Mouse (Mus musculus) CH12.LX (cell line): Measurements from ENCODE around the gene Syt1. TPM values are rescaled to one million over a fixed set of nuclear protein-coding genes. Genes with fewer than 3 reads are reported as not detected.

Source experiments
- DNase-seq: peaks from one replicate; pipeline ENCODE4 v3.0.0-alpha.2; 2013; ENCODE audit errors: extremely low read depth
- H3K27ac ChIP-seq: 2 replicates; pipeline ENCODE4 v1.5.1; 2012; ENCODE audit warnings: low read depth, mild to moderate bottlenecking, control low read depth, moderate library complexity; ENCODE audit not compliant: insufficient read depth
- H3K27me3 ChIP-seq: replicated peaks from 2 replicates; pipeline ENCODE3; 2012; ENCODE audit warnings: inconsistent platforms
- H3K36me3 ChIP-seq, 2 experiments: replicated peaks in 1 of 2; 2 replicates each; pipeline versions ENCODE3 to v1.6.1; 2012; ENCODE audit warnings: inconsistent platforms in 1 of 2, low read length in 1 of 2, mild to moderate bottlenecking in 1 of 2, mixed read lengths in 1 of 2, moderate library complexity in 1 of 2; ENCODE audit not compliant: control insufficient read depth in 1 of 2, insufficient read depth in 1 of 2
- H3K4me1 ChIP-seq, 2 experiments: 2 replicates each; pipeline ENCODE4 v1.6.1; 2012; ENCODE audit warnings: inconsistent platforms in 1 of 2, moderate library complexity in 1 of 2; ENCODE audit not compliant: insufficient read depth in 2 of 2, control insufficient read depth in 1 of 2
- H3K4me2 ChIP-seq: 2 replicates; pipeline ENCODE4 v1.6.1; 2012; ENCODE audit warnings: low read depth, mild to moderate bottlenecking, control low read depth; ENCODE audit not compliant: poor library complexity, insufficient read depth, severe bottlenecking
- H3K4me3 ChIP-seq, 3 experiments: fragments of 150-350 bp in 1 of 3; sonication (generic) in 1 of 3; replicated peaks in 1 of 3; 2 replicates each; pipeline versions ENCODE3 to v1.5.1; 2011 to 2012; ENCODE audit warnings: low read depth in 2 of 3, low read length in 2 of 3, mild to moderate bottlenecking in 2 of 3, moderate library complexity in 2 of 3, control low read depth in 1 of 3, improper control_type of control experiment in 1 of 3, inconsistent platforms in 1 of 3, mixed read lengths in 1 of 3; ENCODE audit not compliant: poor library complexity in 1 of 3
- H3K79me2 ChIP-seq: replicated peaks from 2 replicates; pipeline ENCODE4 v1.6.1; 2012; ENCODE audit warnings: mild to moderate bottlenecking, moderate library complexity; ENCODE audit not compliant: control insufficient read depth, poor library complexity, insufficient read depth, severe bottlenecking; ENCODE audit errors: extremely low read depth
- H3K9ac ChIP-seq: 2 replicates; pipeline ENCODE4 v1.6.1; 2012; ENCODE audit warnings: low read depth, mild to moderate bottlenecking, control low read depth, moderate library complexity; ENCODE audit not compliant: insufficient read depth
- H3K9me3 ChIP-seq: replicated peaks from 2 replicates; pipeline ENCODE3; 2012; ENCODE audit warnings: low read length, inconsistent platforms, mixed read lengths
- BHLHE40 ChIP-seq: IDR thresholded peaks from 2 replicates; pipeline ENCODE4 v1.6.1; 2011; ENCODE audit warnings: mild to moderate bottlenecking, low read depth, low read length, improper control_type of control experiment
- GABPA ChIP-seq: IDR thresholded peaks from 2 replicates; pipeline ENCODE4 v1.6.1; 2012; ENCODE audit warnings: low read depth, low read length, improper control_type of control experiment, inconsistent platforms; ENCODE audit not compliant: insufficient replicate concordance
- IRF4 ChIP-seq: IDR thresholded peaks from 2 replicates; pipeline ENCODE4 v1.6.1; 2014; ENCODE audit warnings: low read depth, mild to moderate bottlenecking, inconsistent platforms, low read length, improper control_type of control experiment
- JUN ChIP-seq: IDR thresholded peaks from 2 replicates; pipeline ENCODE4 v1.6.1; 2011; ENCODE audit warnings: low read depth, mild to moderate bottlenecking, low read length, improper control_type of control experiment, moderate library complexity; ENCODE audit not compliant: insufficient read depth
- KAT2A ChIP-seq: IDR thresholded peaks from 2 replicates; pipeline ENCODE4 v1.6.1; 2012; ENCODE audit warnings: low read length, improper control_type of control experiment, inconsistent platforms; ENCODE audit not compliant: insufficient replicate concordance
- MAZ ChIP-seq: IDR thresholded peaks from 2 replicates; pipeline ENCODE4 v1.6.1; 2012; ENCODE audit warnings: low read depth, mild to moderate bottlenecking, inconsistent platforms, low read length, improper control_type of control experiment, moderate library complexity
- NELFE ChIP-seq: IDR thresholded peaks from 2 replicates; pipeline ENCODE4 v1.6.1; 2011; ENCODE audit warnings: low read depth, low read length, improper control_type of control experiment
- RAD21 ChIP-seq: IDR thresholded peaks from 2 replicates; pipeline ENCODE4 v1.6.1; 2011; ENCODE audit warnings: low read depth, mild to moderate bottlenecking, low read length, improper control_type of control experiment, moderate library complexity
- RCOR1 ChIP-seq: conservative IDR thresholded peaks from 2 replicates; pipeline ENCODE4 v1.6.1; 2012; ENCODE audit warnings: low read depth, mild to moderate bottlenecking, inconsistent platforms, low read length, improper control_type of control experiment
- SMC3 ChIP-seq: IDR thresholded peaks from 2 replicates; pipeline ENCODE4 v1.6.1; 2011; ENCODE audit warnings: low read depth, low read length, improper control_type of control experiment
- TBP ChIP-seq: conservative IDR thresholded peaks from 2 replicates; pipeline ENCODE4 v1.6.1; 2011; ENCODE audit warnings: low read depth, low read length, improper control_type of control experiment
- UBTF ChIP-seq: IDR thresholded peaks from 2 replicates; pipeline ENCODE4 v1.6.1; 2012; ENCODE audit warnings: low read depth, mild to moderate bottlenecking, inconsistent platforms, low read length, improper control_type of control experiment, moderate library complexity
- ZKSCAN1 ChIP-seq: IDR thresholded peaks from 2 replicates; pipeline ENCODE4 v1.6.1; 2012; ENCODE audit warnings: low read depth, inconsistent platforms, low read length, improper control_type of control experiment, borderline replicate concordance
- ZMIZ1 ChIP-seq: IDR thresholded peaks from 2 replicates; pipeline ENCODE4 v1.6.1; 2012; ENCODE audit warnings: low read depth, mild to moderate bottlenecking, inconsistent platforms, low read length, improper control_type of control experiment
- ZNF384 ChIP-seq: IDR thresholded peaks from 2 replicates; pipeline ENCODE4 v1.6.1; 2012; ENCODE audit warnings: low read depth, low read length, improper control_type of control experiment, inconsistent platforms
- dilution Hi-C: fragments of 300-500 bp; cut with MboI; formaldehyde crosslinking; loops from 2 replicates; pipeline ENCODE4 v1.14.3; 2020; ENCODE audit warnings: low sequenced_read_pairs; ENCODE audit not compliant: extremely low pct_unique_long_range_greater_than_20kb, extremely low pct_ligation_motif_present
- in situ Hi-C: fragments of 300-500 bp; cut with MboI; formaldehyde crosslinking; loops from 3 replicates; pipeline ENCODE4 v1.14.3; 2019; ENCODE audit warnings: low sequenced_read_pairs, low pct_ligation_motif_present, low pct_unique_long_range_greater_than_20kb, mixed read lengths
- polyA plus RNA-seq: library from polyadenylated mRNA; unstranded; fragments of >175 nt; gene quantifications from 2 replicates; pipeline ENCODE4 v1.2.1, GENCODE M21; 2012; ENCODE audit warnings: low read depth; ENCODE audit not compliant: insufficient read length
- total RNA-seq, 2 experiments: library from RNA; depleted of rRNA; stranded (reverse); fragments of 300-350 nt in 1 of 2; fragments of >200 nt in 1 of 2; gene quantifications; 2 replicates each; pipeline ENCODE4 v1.2.3; 2012 to 2014

The Syt1 gene
- total RNA-seq (2012; rRNA removed) (not detected in 2 replicates), total RNA-seq (2014; rRNA removed) (not detected in 2 replicates), polyA plus RNA-seq (not detected in 2 replicates)

DNA sequence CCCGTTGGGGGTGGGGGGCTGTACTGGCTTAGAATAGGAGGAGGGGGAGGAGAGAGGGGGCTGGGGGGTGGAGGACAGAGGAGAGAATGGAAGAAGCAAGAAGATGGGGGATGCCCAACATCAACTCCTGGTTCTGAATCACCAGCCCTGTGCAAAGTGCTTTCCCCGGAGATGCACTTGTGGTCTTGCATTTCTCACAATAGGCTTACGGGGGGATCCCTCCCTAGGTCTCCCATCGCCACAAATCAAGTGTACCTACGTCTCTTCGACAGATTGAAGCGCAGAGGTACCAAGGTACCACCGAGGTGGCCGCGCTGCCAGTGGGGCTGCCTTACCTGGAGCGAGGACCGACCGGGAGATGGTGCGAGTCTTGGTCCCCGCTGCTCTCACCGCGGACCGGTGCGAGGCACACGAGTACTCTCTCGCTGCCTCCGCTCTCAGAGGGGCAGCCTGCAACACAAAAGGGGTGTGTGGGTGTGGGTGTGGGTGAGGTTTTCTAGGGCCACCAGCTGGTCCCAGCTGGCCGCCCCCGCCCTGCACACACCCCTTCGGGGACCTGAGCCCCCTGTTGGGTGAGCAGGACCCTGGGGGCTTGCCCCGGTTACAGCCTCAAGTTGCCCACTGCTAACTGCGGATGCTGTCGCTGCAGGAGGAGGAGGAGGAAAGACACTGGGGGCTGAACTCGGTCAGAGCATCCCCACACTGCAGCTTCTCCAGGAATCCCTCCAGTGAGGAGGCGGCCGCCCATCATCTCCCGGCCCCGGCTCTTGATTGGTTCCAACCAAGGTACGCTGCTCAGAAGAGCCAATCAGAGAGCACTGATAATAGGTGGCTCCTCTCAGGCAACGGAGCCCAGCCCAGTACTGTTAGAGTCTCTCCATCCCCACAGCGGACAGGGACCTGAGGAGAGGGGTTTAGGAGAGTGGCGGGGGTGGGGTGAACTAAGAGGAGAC is at the start of gene Syt1:
Syt1 (minus strand) TSS at position 742 of the 953 bp plus-strand sequence.
- Histone ChIP-seq H3K36me3 (no peaks in the 10 kb centered on the region), H3K27me3 (no peaks in the 10 kb centered on the region), H3K79me2 (no peaks in the 10 kb centered on the region), H3K9ac (no peak within 1 kb of the TSS), H3K4me2 (no peak within 1 kb of the TSS), H3K27ac (no peak within 1 kb of the TSS), H3K4me1 (0 out of 4 replicates have a peak, but pooled peaks cover 0 to 3% of the 10 kb centered on the region in 2 experiments), H3K4me3 (no peak within 1 kb of the TSS), H3K9me3 (no peaks in the 10 kb centered on the region)
- TF ChIP-seq IRF4 (no peak), MAZ (no peak), RCOR1 (no peak), UBTF (no peak), SMC3 (no peak), ZKSCAN1 (no peak), ZNF384 (no peak), JUN (no peak)
- in situ Hi-C loops (no loop called here), dilution Hi-C loops (no loop called here)
- no peak for DNase-seq

DNA sequence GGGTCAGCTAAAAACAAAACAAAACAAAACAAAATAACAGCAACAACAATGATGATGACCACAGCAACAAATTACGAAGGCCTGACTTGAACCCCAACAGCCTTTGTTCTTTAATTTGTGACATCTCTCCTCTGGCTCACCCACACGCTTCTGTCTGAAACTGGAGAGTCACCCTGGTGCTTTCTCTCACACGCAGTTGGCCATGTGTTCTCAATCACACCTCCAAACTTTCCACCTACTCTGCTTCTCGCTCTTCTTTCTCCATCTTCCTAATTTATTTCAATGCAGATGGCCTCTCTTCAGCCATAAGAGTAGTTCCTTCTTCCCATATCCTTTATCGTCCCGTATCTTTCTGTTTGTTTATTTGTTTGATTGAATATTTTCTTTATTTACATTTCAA is 45.7 kb upstream of the Syt1 start:
- H3K4me2 ChIP-seq: no peak overlapping the region
- no peak overlapping the region for H3K9ac ChIP-seq
- in situ Hi-C loops: no loop called here
- no peaks in the 10 kb centered on the region for H3K9me3 ChIP-seq
- no peak for DNase-seq
- dilution Hi-C loops: no loop called here
- no peaks in the 10 kb centered on the region for H3K79me2 ChIP-seq
- no peaks in the 10 kb centered on the region for H3K27me3 ChIP-seq
- no peaks in the 10 kb centered on the region for H3K4me1 ChIP-seq
- H3K4me3 ChIP-seq: no peak overlapping the region
- TF ChIP-seq TBP (no peak), RAD21 (no peak), BHLHE40 (no peak), NELFE (no peak), ZMIZ1 (no peak), GABPA (no peak), KAT2A (no peak)
- H3K36me3 ChIP-seq: no peaks in the 10 kb centered on the region
- no peak overlapping the region for H3K27ac ChIP-seq
